Mouse (Mus musculus) cerebellum, adult 11-12 months (tissue): Measurements from ENCODE around the gene Ugt1a6b.
"Not testable (repeated sequence)": the region's sequence is repeated elsewhere in the genome, so short reads cannot be mapped to it uniquely, and the experiment has no call there.

ENCODE experiments used
- DNase-seq: peaks from one replicate; pipeline ENCODE4 v3.0.0; 2022

The Ugt1a6b gene

DNA sequence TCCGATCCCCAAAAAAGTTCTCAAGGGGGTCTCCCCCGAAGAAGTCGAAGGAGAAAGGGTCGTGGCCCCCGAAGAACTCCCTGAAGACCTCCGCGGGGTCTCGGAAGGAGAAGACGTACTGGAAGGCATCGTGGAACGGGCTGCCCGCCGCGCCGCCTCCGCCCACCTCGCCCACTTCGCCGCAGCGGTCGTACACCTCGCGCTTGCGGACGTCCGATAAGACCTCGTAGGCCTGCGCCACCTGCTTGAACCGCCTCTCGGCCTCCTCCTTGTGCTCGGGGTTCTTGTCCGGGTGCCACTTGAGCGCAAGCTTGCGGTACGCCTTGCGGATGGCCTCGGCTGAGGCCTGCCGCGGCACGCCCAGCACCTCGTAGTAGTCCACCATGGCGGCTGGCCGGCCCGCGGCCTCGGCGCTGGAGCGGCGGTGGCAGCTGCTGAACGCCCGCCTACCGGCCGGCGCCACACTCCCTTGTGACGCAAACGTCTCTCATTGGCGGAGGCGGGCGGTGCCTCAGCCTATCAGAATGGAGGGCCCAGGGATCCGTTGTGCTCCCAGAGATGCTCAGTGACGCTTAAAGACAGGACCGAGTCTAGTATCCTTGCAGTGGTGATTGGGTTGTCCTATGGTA lies 102.4 kb downstream of the Ugt1a6b start, which contains the start of gene Dnajb3:
Dnajb3 (minus strand) TSS at position 489 of the 629 bp plus-strand sequence.
- DNase-seq: peak; percentile 88

DNA sequence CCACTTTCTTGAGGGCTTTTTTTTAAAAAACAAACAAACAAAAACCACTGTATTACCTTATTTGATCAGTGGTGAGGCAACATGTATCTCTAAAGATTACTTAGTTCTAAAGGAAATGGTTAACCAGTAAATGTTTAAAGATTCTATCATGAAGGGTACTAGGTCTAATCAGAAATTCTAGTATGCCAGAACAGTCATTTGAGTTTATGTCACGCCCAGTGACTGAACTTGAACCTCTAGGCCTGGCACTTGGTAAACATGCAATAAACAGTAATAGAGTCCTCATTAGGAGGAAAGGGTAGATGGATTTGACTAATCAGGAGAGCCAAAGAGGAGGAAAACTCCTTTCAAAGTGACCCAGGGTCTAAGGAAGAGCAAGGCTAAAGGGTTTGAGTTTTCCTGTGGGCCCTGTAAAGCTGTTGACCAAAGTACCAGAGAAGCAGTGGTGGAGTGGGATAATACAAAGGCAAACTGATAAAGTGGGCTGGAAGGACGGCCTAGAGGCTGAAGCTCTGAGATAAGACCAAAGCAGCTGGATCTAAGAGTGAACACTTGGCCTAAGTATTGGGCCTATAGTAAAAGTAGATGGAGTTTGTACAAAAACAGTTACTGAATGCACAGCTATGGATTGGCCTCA lies 103.9 kb downstream of the Ugt1a6b start:
- DNase-seq: no peak

GRCm38 (mm10) chr1:88211812-88212211 lies 108.8 kb downstream of the Ugt1a6b start, which contains the start of gene Ugt1a1:
TSS of gene Ugt1a1 (plus strand) at chr1:88211959.
- no peak for DNase-seq

DNA sequence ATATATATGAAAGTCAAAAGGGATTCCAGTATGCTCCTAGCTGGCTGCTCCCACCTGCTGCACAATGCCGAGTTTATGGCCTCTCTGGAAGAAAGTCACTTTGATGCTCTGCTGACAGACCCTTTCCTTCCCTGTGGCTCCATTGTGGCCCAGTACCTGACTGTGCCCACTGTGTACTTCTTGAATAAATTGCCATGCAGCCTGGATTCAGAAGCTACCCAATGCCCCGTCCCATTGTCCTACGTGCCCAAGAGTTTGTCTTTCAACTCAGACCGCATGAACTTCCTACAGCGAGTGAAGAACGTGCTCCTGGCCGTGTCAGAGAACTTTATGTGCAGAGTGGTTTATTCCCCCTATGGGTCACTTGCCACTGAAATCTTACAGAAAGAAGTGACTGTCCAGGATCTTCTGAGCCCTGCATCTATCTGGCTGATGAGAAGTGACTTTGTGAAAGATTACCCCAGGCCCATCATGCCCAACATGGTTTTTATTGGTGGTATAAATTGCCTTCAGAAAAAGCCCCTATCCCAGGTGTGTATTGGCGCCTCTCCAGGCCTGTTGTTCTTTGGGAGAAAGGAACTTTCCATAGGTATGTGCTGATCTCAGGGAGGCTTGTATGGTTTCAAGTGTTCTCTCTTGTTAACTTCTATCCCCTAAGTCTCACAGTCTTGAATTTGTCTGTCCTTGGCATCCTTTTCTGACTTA lies 109.4 kb downstream of the Ugt1a6b start:
- no peak for DNase-seq

GRCm38 (mm10) chr1:88213061-88213460 lies 110.0 kb downstream of the Ugt1a6b start:
- DNase-seq: no peak

GRCm38 (mm10) chr1:88213766-88214461 lies 110.9 kb downstream of the Ugt1a6b start:
- DNase-seq: no peak

DNA sequence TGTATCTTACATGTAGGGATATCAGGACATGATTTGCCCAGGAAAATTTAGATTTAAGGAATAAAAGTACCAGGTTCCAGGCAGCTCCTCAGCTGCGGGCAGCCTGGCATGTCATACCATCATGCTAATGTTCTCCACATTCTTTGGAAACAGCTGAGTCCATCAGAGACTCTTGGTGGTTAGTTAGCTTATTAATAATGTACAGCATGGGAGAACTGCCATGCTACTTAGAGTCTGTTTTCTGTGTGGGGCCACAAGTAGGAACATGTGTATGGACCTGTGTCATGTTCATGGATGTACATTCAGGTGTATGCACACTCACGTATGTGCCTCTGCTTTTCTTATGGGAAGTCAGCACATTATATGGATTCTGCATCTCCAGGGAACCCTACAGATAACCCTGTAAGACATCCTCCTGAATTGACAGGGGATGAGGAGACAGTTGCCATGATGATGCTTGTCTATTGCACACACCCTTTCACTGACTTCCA lies 111.5 kb downstream of the Ugt1a6b start:
- no peak for DNase-seq

- DNase-seq: no peak
Observed at GRCm38 (mm10) chr1:88215466-88216380, 112.7 kb downstream of the Ugt1a6b start.

DNA sequence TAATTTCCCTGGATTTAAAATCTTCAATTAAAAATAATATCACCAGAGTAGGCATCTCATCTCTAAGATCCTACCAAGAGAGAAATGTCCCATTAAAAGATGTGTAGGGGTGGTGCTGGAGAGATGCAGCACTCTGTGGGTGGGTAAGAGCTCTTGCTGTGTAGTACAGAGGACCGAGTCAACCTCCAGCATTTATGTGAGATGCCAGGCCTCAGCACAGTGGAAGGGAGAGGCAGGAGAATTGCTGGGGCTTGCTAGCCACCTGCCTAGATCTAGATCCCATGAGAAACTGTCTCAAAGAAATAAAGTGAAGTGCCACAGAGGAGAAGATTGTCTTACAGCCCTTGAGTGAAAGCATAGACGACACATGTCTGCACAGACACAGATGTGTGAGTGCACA lies 113.5 kb downstream of the Ugt1a6b start:
- DNase-seq: no peak

DNA sequence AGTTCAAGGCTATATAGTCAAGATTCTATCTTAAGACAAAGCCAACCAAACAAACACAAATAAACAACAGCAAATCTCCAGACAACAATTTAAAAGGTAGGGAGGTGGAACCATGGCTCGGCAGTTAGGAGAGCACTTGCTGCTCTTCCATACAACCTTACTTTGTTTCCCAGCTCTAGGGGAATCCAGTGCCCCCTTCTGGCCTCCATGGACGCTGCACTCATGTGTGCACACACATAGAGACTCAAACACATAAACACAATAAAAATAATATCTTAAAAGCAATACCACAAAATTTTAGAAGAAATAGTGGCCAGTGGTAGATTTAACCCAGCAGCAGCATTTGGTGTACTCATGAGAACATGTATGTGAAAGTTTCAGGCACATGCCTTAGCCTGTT lies 114.1 kb downstream of the Ugt1a6b start:
- DNase-seq: no peak

DNA sequence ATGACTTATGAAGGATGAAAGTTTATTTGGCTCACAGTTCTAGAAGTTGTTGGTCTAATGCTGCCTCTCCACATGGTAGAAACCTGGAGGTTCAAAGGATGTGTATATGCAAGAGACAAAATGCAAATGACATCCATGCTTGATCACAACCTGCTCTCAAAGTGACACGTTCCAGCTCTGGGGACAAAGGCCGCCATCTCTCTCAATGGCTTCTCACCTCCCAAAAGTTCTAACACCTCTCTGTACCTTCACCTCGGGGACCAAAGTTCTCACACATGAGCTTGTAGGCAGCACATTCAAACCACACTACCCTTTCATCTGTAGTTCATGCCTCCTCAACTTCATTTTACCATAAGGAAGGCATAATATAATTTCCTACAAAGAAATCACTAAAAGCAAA lies 114.5 kb downstream of the Ugt1a6b start:
- DNase-seq: no peak

DNA sequence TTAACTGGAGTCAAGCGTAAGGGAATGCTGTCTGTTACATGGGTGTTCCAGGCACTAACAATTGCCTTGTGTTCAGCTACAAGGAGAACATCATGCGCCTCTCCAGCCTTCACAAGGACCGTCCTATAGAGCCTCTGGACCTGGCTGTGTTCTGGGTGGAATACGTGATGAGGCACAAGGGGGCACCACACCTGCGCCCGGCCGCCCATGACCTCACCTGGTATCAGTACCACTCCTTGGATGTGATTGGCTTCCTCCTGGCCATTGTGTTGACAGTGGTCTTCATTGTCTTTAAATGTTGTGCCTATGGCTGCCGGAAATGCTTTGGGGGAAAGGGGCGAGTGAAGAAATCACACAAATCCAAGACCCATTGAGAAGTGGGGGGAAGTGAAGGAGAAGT lies 115.0 kb downstream of the Ugt1a6b start:
- DNase-seq: no peak

DNA sequence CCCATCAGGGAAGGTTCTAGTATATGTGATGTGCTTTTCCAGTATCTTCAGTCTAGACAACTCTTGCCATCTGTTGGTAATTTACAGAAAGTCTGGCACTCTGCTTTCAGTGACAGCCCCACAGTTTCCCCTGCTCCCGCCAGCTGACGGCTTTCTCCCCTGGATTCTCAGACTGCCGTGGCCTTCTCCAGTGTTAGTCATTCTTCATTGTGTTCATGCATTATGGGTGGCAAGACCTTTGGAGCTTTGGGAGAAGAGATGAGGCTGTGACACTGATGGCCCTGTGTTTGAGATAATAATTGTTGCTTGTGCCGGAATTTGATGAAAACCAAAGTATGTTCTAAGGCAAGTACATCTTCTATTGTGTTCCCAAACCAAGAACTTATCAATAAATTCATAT lies 115.5 kb downstream of the Ugt1a6b start:
- DNase-seq: no peak

DNA sequence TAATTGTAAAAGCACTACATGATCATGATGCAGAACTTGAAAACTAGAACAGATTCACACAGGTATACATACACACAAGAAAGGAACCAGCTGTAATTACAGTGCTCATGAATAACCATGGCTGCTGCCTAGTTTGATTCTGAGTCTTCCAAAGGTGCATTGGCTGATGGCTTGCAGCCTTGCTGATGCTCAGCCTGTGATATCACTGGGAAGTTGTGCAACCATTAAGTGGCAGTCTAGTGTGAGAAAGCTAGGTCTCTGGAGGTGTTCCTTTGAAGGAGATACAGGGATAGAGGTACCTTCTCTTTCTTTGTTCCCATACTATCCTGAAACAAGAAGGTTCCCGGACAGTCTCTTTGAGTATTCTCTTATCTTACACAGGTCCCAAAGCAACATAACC lies 116.0 kb downstream of the Ugt1a6b start:
- DNase-seq: no peak

- no peak for DNase-seq
Observed at GRCm38 (mm10) chr1:88220336-88220735, 117.3 kb downstream of the Ugt1a6b start.

GRCm38 (mm10) chr1:88222216-88222615 lies 119.2 kb downstream of the Ugt1a6b start:
- no peak for DNase-seq

DNA sequence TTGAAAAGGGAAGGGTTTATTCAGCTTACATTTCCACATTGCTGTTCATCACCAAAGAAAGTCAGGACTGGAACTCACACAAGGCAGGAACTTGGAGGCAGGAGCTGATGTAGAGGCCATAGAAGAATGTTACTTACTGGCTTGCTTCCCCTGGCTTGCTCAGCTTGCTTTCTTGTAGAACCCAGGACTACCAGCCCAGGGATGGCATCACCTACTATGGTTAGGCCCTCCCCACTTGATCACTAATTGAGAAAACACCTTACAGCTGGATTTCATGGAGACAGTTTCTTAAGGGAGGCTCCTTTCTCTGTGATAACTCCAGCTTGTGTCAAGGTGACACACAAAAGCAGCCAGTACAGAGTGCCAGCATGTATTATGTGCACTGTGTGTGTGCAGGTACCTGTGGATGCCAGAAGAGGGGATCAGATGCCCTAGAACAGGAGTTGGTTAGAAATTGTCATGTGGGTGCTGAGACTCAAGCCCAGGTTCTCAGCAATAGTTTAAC lies 120.0 kb downstream of the Ugt1a6b start:
- DNase-seq: not testable (repeated sequence)

DNA sequence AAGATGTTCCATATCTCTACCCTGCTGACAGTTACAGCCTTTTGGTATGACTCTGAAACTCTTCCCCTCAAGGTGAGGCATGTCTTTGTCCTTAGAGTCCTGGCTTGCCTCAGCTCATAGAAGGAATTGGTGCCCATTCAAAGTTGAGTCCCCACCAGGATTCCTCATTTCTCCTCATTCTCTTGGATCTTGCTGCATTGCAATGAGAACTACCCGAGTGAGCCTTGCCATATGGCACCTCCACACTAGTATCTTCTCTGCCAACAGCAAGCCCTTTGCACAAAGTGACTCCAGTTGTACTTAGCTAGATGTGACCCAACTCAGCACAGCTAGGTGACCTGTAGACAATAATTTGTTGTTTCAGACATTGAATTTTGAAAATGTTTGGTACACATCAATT lies 120.5 kb downstream of the Ugt1a6b start:
- DNase-seq: no peak

DNA sequence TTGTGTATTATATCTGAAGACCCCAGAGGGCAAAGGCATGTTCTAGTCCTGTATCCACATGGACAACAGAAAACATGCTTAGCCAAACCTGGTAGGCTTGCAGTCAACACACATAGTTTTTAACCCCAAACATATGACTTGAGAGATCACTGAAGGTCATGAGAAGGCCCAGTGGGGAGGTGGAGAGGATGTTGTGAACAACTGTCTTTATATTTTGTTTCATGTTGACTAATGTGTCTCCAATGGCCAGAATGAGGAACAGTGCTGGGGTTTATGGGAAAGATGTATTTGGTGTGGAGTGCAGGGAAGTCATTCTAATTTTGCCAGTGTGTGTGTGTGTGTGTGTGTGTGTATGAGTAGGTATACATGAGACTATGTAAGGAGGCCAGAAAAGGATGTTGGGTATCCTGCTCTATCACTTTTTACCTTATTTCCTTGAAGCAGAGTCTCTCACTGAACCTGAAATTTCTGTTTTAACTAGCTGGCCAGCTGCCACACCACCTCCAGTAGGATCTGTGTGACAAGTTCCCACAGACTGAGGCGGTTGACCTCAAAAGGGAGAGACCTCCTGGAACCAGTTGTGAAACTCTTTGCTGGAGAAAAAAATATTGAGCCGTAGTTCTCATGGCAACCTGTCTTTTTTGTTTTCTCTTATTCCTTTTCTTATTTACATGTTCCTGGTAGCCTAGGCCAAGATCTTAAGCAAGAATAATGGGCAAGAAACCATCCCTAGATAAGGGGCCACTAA lies 121.2 kb downstream of the Ugt1a6b start:
- DNase-seq: no peak

DNA sequence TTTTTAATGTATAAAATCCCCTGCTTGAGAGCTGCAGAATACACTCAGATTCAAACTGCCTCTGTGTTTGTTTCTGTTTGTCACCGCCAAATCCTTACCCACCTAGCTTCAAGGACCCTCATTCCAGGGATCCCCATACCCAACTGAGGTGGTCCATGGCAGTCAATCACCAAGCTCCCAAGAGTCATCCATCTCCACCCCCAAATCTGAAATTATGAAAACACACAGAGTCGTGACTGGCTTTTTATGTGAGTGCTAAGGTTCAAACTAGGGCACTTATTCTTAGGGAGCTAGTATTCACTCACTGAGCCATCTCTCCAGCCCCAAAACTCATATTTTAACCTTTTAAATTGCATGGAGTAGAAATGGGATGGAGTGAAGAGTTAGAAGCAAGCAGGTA lies 122.2 kb downstream of the Ugt1a6b start:
- not testable (repeated sequence) for DNase-seq

DNA sequence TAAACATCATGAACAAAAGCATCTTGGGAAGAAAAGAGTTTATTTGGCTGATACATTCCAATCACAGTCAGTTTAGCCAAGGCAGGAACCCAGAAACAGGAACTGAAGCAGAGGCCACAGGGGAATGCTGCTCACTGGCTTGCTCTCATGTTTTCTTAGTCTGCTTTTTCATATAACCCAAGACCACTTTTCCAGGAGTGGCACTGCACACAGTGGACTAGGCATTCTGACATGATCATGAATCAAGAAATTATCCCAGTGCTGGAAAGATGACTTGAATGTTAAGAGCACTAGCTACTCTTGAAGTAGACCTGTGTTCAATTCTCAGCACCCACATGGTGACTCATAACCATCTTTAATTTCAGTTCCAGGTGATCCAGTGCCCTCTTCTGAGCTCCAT lies 122.7 kb downstream of the Ugt1a6b start:
- DNase-seq: no peak
